Mouse (Mus musculus): ENCODE results near the gene Spag4.

Spag4 gene

DNA sequence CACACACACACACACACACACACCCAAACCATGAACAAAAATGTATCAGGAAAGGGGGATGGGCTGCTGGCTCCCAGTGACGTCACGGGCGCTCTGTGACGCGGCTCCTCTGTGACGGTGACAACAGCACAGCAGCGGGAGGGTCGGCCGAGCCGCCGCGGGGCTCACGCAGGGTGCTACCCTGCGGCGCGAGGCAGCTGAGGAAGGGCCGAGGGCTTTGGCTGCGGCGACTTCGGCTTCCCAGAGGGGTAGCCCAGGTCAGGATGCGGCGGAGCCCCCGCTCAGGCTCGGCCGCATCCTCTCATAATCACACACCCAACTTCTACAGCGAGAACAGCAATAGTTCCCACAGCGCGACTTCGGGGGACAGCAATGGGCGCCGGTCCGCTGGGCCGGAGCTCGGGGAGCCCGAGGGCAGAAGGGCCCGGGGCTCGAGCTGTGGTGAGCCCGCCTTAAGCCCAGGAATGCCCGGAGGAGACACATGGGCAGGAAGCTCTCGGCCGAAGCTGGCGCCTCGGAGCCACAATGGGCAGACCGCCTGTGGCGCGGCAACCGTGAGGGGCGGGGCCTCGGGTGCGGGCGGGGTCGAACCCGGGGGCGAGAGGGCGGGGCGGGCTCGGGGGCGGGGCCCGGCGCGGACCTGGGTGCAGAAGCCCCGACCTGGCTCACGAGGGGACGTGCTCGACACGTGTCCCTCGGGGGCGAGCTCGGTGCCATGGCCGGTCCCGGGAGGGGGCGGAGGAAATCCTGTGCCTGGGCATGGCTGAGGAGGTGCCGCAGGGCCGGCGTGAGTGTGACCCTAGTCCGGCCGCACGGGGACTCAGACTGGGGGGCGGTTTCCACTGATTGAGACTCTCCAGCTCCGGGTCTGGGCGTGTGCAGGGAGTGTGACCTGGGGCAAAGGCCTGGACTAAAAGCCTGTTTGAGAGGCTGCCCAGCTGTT is at the start of gene Spag4:
Gene Spag4 (plus strand): TSS at position 77 of the 943 bp plus-strand sequence.
- ChIA-PET POLR2A (interaction anchor here (0.5 to 2.6 kb wide), 38 partner anchors 10 to 156 kb away, joined by 3 to 11 read pairs (median 4); partner anchors contain the start of genes 6430550D23Rik (in 3 of the 4), Ergic3 (in 3 of the 4), Cep250 (in 2 of the 4) and Cpne1 (in 2 of the 4)), CTCF (interaction anchor here in 3 of 4 experiments (0.5 to 0.9 kb wide), 4 partner anchors 61 to 1765 kb away, joined by 3 to 7 read pairs (median 3); no protein-coding TSS in a partner anchor)

DNA sequence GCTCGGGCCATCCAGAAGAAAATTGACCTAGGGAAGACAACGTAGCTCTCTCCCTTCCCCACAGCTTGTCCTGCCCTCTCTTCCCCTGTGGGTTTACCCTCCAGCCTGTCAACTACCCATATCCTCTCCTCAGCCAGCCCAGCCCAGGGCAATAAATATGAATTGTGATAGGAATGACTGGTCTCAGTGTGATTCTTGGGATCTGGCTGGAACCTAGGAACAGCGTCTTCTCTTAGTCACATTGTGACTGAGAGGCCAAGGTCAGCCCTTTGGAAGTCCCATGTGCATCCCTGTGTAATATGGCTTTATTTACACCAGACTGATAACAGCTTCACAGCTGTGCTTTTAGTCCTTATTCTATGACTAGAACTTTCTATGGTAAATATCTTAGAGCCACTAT is 46.9 kb upstream of the Spag4 start:
- ChIA-PET CTCF (no interaction called here), POLR2A (interaction anchor here in 2 of 4 experiments (0.8 to 1.5 kb wide), 3 partner anchors 9 to 48 kb away, joined by 3 to 4 read pairs (median 4); no protein-coding TSS in a partner anchor)

- POLR2A ChIA-PET, result interaction anchor here in 2 of 4 experiments (0.7 to 2.5 kb wide), 7 partner anchors 10 to 202 kb away, joined by 3 to 14 read pairs (median 5); partner anchors contain the start of genes 6430550D23Rik (in 2 of the 2), Ergic3 (in 2 of the 2) and BC029722 (in 1 of the 2)
- CTCF ChIA-PET, result interaction anchor here in 3 of 4 experiments (0.7 to 1.5 kb wide), 4 partner anchors 9 to 16 kb away, joined by 3 to 6 read pairs (median 4); no protein-coding TSS in a partner anchor
Measured at GRCm38 (mm10) chr2:156021219-156021618, 43.8 kb upstream of the Spag4 start.

GRCm38 (mm10) chr2:156021765-156022164 is 43.2 kb upstream of the Spag4 start:
- POLR2A ChIA-PET, result interaction anchor here in 1 of 4 experiments (1.2 to 2.5 kb wide), 4 partner anchors 9 to 20 kb away, joined by 3 to 14 read pairs (median 8); partner anchors contain the start of genes 6430550D23Rik and Ergic3

GRCm38 (mm10) chr2:156025482-156025881 is 39.5 kb upstream of the Spag4 start:
- CTCF ChIA-PET, result no interaction called here
- POLR2A ChIA-PET, result interaction anchor here in 1 of 4 experiments (0.6 to 1.4 kb wide), 4 partner anchors 8 to 59 kb away, joined by 3 to 6 read pairs (median 4); partner anchors contain the start of genes 6430550D23Rik and Ergic3

More at GRCm38 (mm10) chr2:156021765-156022164, 43.2 kb upstream of the Spag4 start:
- CTCF ChIA-PET, result interaction anchor here in 2 of 4 experiments (0.8 to 1.5 kb wide), 3 partner anchors 8 to 10 kb away, joined by 3 to 6 read pairs (median 4); no protein-coding TSS in a partner anchor

- CTCF ChIA-PET, result interaction anchor here in 1 of 4 experiments (0.7 kb wide), 1 partner anchor 344 kb away, joined by 4 read pairs; no protein-coding TSS in a partner anchor
Measured at GRCm38 (mm10) chr2:156039390-156039789, 25.6 kb upstream of the Spag4 start.

DNA sequence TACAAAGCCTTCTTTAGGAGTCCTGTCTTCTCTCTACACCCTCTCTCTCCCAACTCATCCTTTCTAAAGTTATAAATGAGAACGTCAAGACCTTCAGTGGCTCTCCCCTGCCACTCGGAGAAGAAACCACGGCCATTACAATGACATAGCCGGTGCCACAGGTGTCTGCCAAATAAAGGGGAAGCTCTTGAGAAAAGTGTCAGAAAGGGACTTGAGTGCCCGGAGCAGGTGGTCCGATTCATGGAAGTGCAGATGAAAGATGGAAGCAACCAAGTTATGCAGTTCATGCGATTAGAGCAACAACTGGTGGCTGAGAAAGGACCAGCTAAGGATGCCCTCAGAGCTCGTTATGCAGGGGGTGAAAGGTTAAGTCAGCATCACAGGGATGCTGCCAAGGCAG is 22.1 kb upstream of the Spag4 start:
- POLR2A ChIA-PET, result interaction anchor here in 1 of 4 experiments (0.8 to 1.2 kb wide), 2 partner anchors 10 to 34 kb away, joined by 3 to 4 read pairs; partner anchors contain the start of gene Fer1l4
- CTCF ChIA-PET, result no interaction called here

More at GRCm38 (mm10) chr2:156039390-156039789, 25.6 kb upstream of the Spag4 start:
- POLR2A ChIA-PET, result interaction anchor here in 3 of 4 experiments (0.6 to 1.0 kb wide), 4 partner anchors 9 to 433 kb away, joined by 3 to 5 read pairs (median 4); no protein-coding TSS in a partner anchor

GRCm38 (mm10) chr2:156047929-156048328 is 17.0 kb upstream of the Spag4 start:
- CTCF ChIA-PET, result no interaction called here
- POLR2A ChIA-PET, result interaction anchor here in 2 of 4 experiments (0.9 to 1.2 kb wide), 2 partner anchors 8 to 13 kb away, joined by 3 to 4 read pairs; no protein-coding TSS in a partner anchor

- POLR2A ChIA-PET, result interaction anchor here in 3 of 4 experiments (0.6 to 1.2 kb wide), 4 partner anchors 10 to 52 kb away, joined by 3 to 7 read pairs (median 4); no protein-coding TSS in a partner anchor
- CTCF ChIA-PET, result no interaction called here
Measured at GRCm38 (mm10) chr2:156052816-156053215, 12.2 kb upstream of the Spag4 start, which contains the start of gene Fer1l4. TSS of gene Fer1l4 (minus strand) at chr2:156052947.

- ChIA-PET CTCF (interaction anchor here in 2 of 4 experiments (0.5 to 0.9 kb wide), 3 partner anchors 10 to 217 kb away, joined by 3 to 7 read pairs (median 3); no protein-coding TSS in a partner anchor), POLR2A (interaction anchor here in 3 of 4 experiments (0.7 to 2.6 kb wide), 25 partner anchors 10 to 110 kb away, joined by 3 to 11 read pairs (median 4); partner anchors contain the start of genes Cep250 (in 2 of the 3), Cpne1 (in 2 of the 3), Rbm12 (in 2 of the 3) and 6430550D23Rik (in 1 of the 3))
Measured at GRCm38 (mm10) chr2:156066126-156066525, 1.2 kb downstream of the Spag4 start.

DNA sequence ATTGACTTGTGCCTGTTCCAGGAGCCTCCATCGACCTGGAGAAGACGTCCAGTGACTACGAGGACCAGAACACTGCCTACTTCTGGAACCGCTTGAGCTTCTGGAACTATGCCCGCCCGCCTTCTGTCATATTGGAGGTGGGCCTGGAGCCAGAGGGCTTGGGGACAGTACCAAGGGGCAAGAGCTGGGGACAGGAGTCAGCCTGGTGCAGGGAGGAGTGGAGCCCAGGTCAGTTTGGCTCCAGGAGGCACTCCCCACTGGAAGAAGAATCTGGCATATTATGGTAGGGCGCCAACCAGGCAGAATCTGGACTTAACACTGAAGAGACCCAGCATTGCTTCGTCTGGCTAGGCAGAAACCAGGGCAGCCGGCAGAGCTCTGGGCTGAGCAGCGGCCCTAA is 2.9 kb downstream of the Spag4 start:
- POLR2A ChIA-PET, result interaction anchor here in 2 of 4 experiments (0.7 to 1.7 kb wide), 8 partner anchors 9 to 339 kb away, joined by 3 to 5 read pairs (median 3); partner anchors contain the start of genes Cpne1 (in 1 of the 2), Rbm12 (in 1 of the 2) and Romo1 (in 1 of the 2)
- CTCF ChIA-PET, result interaction anchor here in 1 of 4 experiments (0.6 kb wide), 1 partner anchor 265 kb away, joined by 3 read pairs; no protein-coding TSS in a partner anchor

DNA sequence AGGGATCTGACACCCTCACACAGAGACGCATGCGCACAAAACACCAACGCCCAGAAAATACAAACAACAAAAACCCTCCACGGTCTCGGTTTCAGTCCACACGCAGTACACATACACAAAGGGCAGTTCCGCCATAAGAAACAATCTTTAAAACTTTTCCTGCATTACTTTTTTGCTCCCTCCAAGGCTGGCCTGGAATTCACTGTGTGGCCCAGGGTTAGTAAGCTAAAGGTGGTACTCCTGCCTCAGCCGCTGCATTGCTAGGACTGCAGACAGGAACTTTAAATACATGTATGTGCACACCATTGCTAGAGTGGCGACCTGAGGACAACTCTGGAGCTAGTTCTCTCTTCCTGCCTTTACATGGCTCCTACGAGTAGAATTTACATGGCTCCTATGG is 6.3 kb downstream of the Spag4 start:
- ChIA-PET CTCF (no interaction called here), POLR2A (interaction anchor here in 2 of 4 experiments (0.6 to 2.6 kb wide), 13 partner anchors 8 to 690 kb away, joined by 3 to 12 read pairs (median 4); partner anchors contain the start of gene Trpc4ap (in 1 of the 2))

- ChIA-PET POLR2A (interaction anchor here in 2 of 4 experiments (0.6 to 1.3 kb wide), 3 partner anchors 18 to 797 kb away, joined by 3 read pairs; no protein-coding TSS in a partner anchor), CTCF (no interaction called here)
Measured at GRCm38 (mm10) chr2:156073725-156074124, 8.8 kb downstream of the Spag4 start.

DNA sequence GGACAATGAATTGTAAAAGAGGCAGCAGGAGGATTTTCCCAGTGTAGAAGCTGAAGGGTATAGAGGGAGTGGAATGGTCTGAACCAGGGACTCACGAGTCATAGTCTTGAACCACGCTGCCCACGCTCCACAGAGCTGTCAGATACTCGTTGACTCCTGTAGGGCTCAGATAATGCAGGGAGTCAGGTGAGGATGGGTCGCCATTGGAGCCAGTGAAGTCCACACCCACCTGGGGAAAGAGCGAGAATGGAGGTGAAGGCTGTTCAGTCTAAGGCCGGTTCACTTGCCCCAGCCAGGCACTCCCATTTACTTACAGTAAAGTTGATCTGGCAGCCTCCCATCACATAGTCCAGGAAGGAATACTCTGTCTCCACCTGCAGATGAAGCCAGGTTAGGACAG is 12.5 kb downstream of the Spag4 start:
- CTCF ChIA-PET, result no interaction called here
- POLR2A ChIA-PET, result interaction anchor here in 1 of 4 experiments (0.8 to 7.2 kb wide), 3 partner anchors 10 to 17 kb away, joined by 3 to 68 read pairs (median 5); partner anchors contain the start of gene Spag4

GRCm38 (mm10) chr2:156078421-156079182 is 13.6 kb downstream of the Spag4 start:
- ChIA-PET CTCF (interaction anchor here in 2 of 4 experiments (0.6 kb wide), 2 partner anchors 54 to 56 kb away, joined by 3 to 7 read pairs; no protein-coding TSS in a partner anchor), POLR2A (interaction anchor here in 3 of 4 experiments (0.5 to 7.2 kb wide), 13 partner anchors 8 to 73 kb away, joined by 3 to 68 read pairs (median 3); partner anchors contain the start of genes Cpne1 (in 1 of the 3), Rbm12 (in 1 of the 3) and Spag4 (in 1 of the 3))

DNA sequence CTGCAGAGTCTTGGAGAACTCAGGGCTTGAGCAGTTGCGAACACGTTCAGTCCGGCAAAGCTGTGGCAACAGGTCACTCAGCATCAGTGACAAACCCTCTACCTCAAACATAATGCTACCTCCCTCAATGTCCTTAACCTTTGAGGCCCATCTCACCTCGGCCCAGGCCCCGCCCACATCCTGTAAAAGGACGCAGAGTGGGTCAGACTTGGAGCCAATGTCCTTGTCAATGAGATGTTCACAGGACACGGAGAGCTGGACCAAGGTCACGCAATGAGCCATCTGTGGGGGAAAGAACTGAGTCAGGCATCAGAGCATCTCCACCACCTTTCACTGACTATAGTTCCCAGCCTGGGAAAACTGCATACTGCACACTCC is 14.2 kb downstream of the Spag4 start:
- ChIA-PET CTCF (interaction anchor here in 1 of 4 experiments (0.6 kb wide), 1 partner anchor 55 kb away, joined by 3 read pairs; no protein-coding TSS in a partner anchor), POLR2A (interaction anchor here in 3 of 4 experiments (0.5 to 7.2 kb wide), 15 partner anchors 8 to 73 kb away, joined by 3 to 68 read pairs (median 4); partner anchors contain the start of genes Cpne1 (in 1 of the 3), Rbm12 (in 1 of the 3) and Spag4 (in 1 of the 3))

GRCm38 (mm10) chr2:156079674-156080073 is 14.7 kb downstream of the Spag4 start:
- ChIA-PET CTCF (no interaction called here), POLR2A (interaction anchor here in 3 of 4 experiments (0.7 to 7.2 kb wide), 12 partner anchors 9 to 74 kb away, joined by 3 to 68 read pairs (median 5); partner anchors contain the start of genes Cpne1 (in 1 of the 3), Rbm12 (in 1 of the 3) and Spag4 (in 1 of the 3))
